ENCODE assay signal across 19 mouse cellular contexts in genomic region chr14:22037498-22038131, GRCm38 (mm10). TPM values are rescaled to one million over a fixed set of nuclear protein-coding genes. Genes with fewer than 3 reads are reported as not detected.
DNase-seq lines count a peak whose midpoint lies in the region; ATAC-seq lines count a peak whose summit lies in the region.
"Had no signal": no experiment of that assay in that cellular context is flagged by ENCODE, and none has a peak within 500 bp of the region (broad histone marks: within the 10 kb centered on the region; RNA-seq: fewer than 3 reads in every experiment).

No protein-coding gene starts in this region.

- peak; percentile 37 for DNase-seq in brain, embryonic 18.5 days (ENCODE audit: low read depth, low spot score)
- DNase-seq in embryonic facial prominence, embryonic 14.5 days (ENCODE audit: low spot score), result no peak
- no peak for DNase-seq in kidney, postnatal 10 days
- no peak for DNase-seq in lung, postnatal 4 days
- DNase-seq in gastrocnemius, postnatal 36 days, result no peak
- DNase-seq: adrenal gland, adult 2 months; cerebellum, adult 11-12 months; cerebellum, postnatal 25 days; heart, adult 18-20 months; heart, postnatal 4 days; kidney, adult 11 months; lung, postnatal 10 days; right cerebral cortex, postnatal 4 days; thymus, postnatal 25 days had no signal

- H3K4me2 ChIP-seq in embryonic facial prominence, embryonic 14.5 days (ENCODE audit: low read depth, low read length), result peak overlapping the region; percentile 3; the same call in 1 of the 2 replicates
- peak overlapping the region; percentile 41 for H3K4me2 ChIP-seq in hindbrain, embryonic 15.5 days
- H3K4me2 ChIP-seq in midbrain, embryonic 15.5 days, result peak overlapping the region; percentile 29

- H3K9ac ChIP-seq in embryonic facial prominence, embryonic 14.5 days (ENCODE audit: low read depth, low read length), result no peak overlapping the region
- H3K9ac ChIP-seq in hindbrain, embryonic 15.5 days, result no peak overlapping the region
- H3K9ac ChIP-seq in midbrain, embryonic 15.5 days, result no peak overlapping the region

- H3K4me3 ChIP-seq in embryonic facial prominence, embryonic 14.5 days (ENCODE audit: low read depth, low read length), result no peak overlapping the region
- no peak overlapping the region for H3K4me3 ChIP-seq in hindbrain, embryonic 15.5 days
- H3K4me3 ChIP-seq in midbrain, embryonic 15.5 days, result no peak overlapping the region

- intact Hi-C loops in gastrocnemius, postnatal 36 days (cut with DNase I), result no loop called here

- peaks cover 8% of the 10 kb centered on the region for H3K4me1 ChIP-seq in embryonic facial prominence, embryonic 14.5 days (ENCODE audit: control insufficient read depth, insufficient read depth, low read length)
- H3K4me1 ChIP-seq in hindbrain, embryonic 15.5 days (replicated peaks), result peaks cover 29% of the 10 kb centered on the region
- H3K4me1 ChIP-seq in midbrain, embryonic 15.5 days, result peaks cover 30% of the 10 kb centered on the region

- no peak for ATAC-seq in embryonic facial prominence, embryonic 14.5 days (ENCODE audit: low read depth)
- ATAC-seq in hindbrain, embryonic 15.5 days (ENCODE audit: low FRiP score, low read depth), result no peak
- ATAC-seq in midbrain, embryonic 15.5 days (replicated peaks), result no peak

- 63% methylated on average over 16 of the region's 16 CpGs for WGBS in embryonic facial prominence, embryonic 14.5 days
- whole genome bisulfite sequencing in hindbrain, embryonic 15.5 days, result 29% methylated on average over 16 of the region's 16 CpGs
- 37% methylated on average over 16 of the region's 16 CpGs for WGBS in midbrain, embryonic 15.5 days

- H3K27ac ChIP-seq in embryonic facial prominence, embryonic 14.5 days (replicated peaks; ENCODE audit: low read depth, low read length), result no peak overlapping the region
- no peak overlapping the region for H3K27ac ChIP-seq in hindbrain, embryonic 15.5 days (replicated peaks)
- H3K27ac ChIP-seq in midbrain, embryonic 15.5 days, result no peak overlapping the region
- H3K27ac ChIP-seq: kidney, postnatal 0 days had no signal

- no peaks in the 10 kb centered on the region for H3K9me3 ChIP-seq in embryonic facial prominence, embryonic 14.5 days (ENCODE audit: control insufficient read depth, low read length)
- no peaks in the 10 kb centered on the region for H3K9me3 ChIP-seq in hindbrain, embryonic 15.5 days
- no peaks in the 10 kb centered on the region for H3K9me3 ChIP-seq in midbrain, embryonic 15.5 days

- H3K36me3 ChIP-seq in embryonic facial prominence, embryonic 14.5 days (ENCODE audit: control insufficient read depth, insufficient read depth, low read length), result no peaks in the 10 kb centered on the region
- H3K36me3 ChIP-seq in hindbrain, embryonic 15.5 days, result no peaks in the 10 kb centered on the region
- no peaks in the 10 kb centered on the region for H3K36me3 ChIP-seq in midbrain, embryonic 15.5 days (replicated peaks)

- peaks cover 11% of the 10 kb centered on the region; the same call in 1 of the 2 replicates for H3K27me3 ChIP-seq in embryonic facial prominence, embryonic 14.5 days (replicated peaks; ENCODE audit: control insufficient read depth, insufficient read depth, low read length)
- 0 out of 2 replicates have a peak, but pooled peaks cover 2% of the 10 kb centered on the region for H3K27me3 ChIP-seq in hindbrain, embryonic 15.5 days
- peaks cover 12% of the 10 kb centered on the region; the same call in 1 of the 2 replicates for H3K27me3 ChIP-seq in midbrain, embryonic 15.5 days (replicated peaks)

RNA-seq across cellular contexts. Expression of gene Lrmda, which starts 18.1 kb away (rescaled TPM):
- 0.24 and 0.97 TPM in 2 replicates for polyA plus RNA-seq in embryonic facial prominence, embryonic 14.5 days (2014; fragmentation: Nextera tagmentation; extraction: Ambion mirVana)
- polyA plus RNA-seq in hindbrain, embryonic 15.5 days (2015; fragmentation: Nextera tagmentation; extraction: Ambion mirVana), result 0.23 and 0.37 TPM in 2 replicates
- polyA plus RNA-seq in midbrain, embryonic 15.5 days (2015; fragmentation: Nextera tagmentation; extraction: Ambion mirVana), result 0.31 and 0.32 TPM in 2 replicates
- 1 to 10 TPM; 1.7 to 2.8 TPM for total RNA-seq in gastrocnemius, postnatal 36 days (2021)
- polyA plus RNA-seq: brain, embryonic 14.5 days had no signal

RNA-seq across cellular contexts. Expression of gene Zfp503, which starts 48.2 kb away (rescaled TPM):
- polyA plus RNA-seq in embryonic facial prominence, embryonic 14.5 days (2014; fragmentation: Nextera tagmentation; extraction: Ambion mirVana), result 10.6 and 13.6 TPM in 2 replicates
- polyA plus RNA-seq in hindbrain, embryonic 15.5 days (2015; fragmentation: Nextera tagmentation; extraction: Ambion mirVana), result 11.0 and 13.7 TPM in 2 replicates
- polyA plus RNA-seq in midbrain, embryonic 15.5 days (2015; fragmentation: Nextera tagmentation; extraction: Ambion mirVana), result 5.8 and 5.9 TPM in 2 replicates
- 10 to 100 TPM in 1 of 2 experiments, 1 to 10 TPM in 1; 6.5 to 18.3 TPM for total RNA-seq in gastrocnemius, postnatal 36 days (2021)
- total RNA-seq: megakaryocyte-erythroid progenitor cell, adult 5-6 weeks had no signal
